Mouse (Mus musculus) midbrain, postnatal 0 days (tissue): ENCODE measurements at regions not wholly inside any gene's neighbourhood (a gene's known extent, or its start where the extent isn't known, plus 50 kb on each side); places are given as distances from the start of the nearest gene placed in this dataset.
"Not testable (repeated sequence)": the region's sequence is repeated elsewhere in the genome, so short reads cannot be mapped to it uniquely, and the experiment has no call there.

Experiments
- ATAC-seq: fragments of 200-750 bp; cut with Nextera tagmentation; 2 replicates; pipeline ENCODE4 v1.8.0; 2017; ENCODE audit warnings: moderate number of reproducible peaks, mild to moderate bottlenecking, moderate TSS enrichment, moderate library complexity; ENCODE audit not compliant: low FRiP score
- DNase-seq: peaks from one replicate; pipeline ENCODE4 v3.0.0-alpha.2; 2015; ENCODE audit warnings: low spot score
- H3K27ac ChIP-seq: fragments of 300-500 bp; sonication (generic); 2 replicates; pipeline ENCODE4 v1.5.1; 2014; ENCODE audit warnings: low read depth, mild to moderate bottlenecking, low read length, mixed read lengths
- H3K27me3 ChIP-seq: fragments of 300-500 bp; sonication (generic); 2 replicates; pipeline ENCODE4 v1.6.1; 2014; ENCODE audit warnings: low read length, control low read depth, mixed read lengths; ENCODE audit not compliant: insufficient read depth
- H3K36me3 ChIP-seq: fragments of 300-500 bp; sonication (generic); 2 replicates; pipeline ENCODE4 v1.6.1; 2014; ENCODE audit warnings: low read length, control low read depth, mixed read lengths; ENCODE audit not compliant: insufficient read depth
- H3K4me1 ChIP-seq: fragments of 300-500 bp; sonication (generic); 2 replicates; pipeline ENCODE4 v1.6.1; 2014; ENCODE audit warnings: mild to moderate bottlenecking, control low read depth, antibody characterized with exemption, low read length, mixed read lengths; ENCODE audit not compliant: insufficient read depth
- H3K4me2 ChIP-seq: fragments of 300-500 bp; sonication (generic); 2 replicates; pipeline ENCODE4 v1.6.1; 2014; ENCODE audit warnings: low read depth, mild to moderate bottlenecking, low read length, mixed read lengths; ENCODE audit not compliant: poor library complexity, severe bottlenecking
- H3K4me3 ChIP-seq: fragments of 300-500 bp; sonication (generic); 2 replicates; pipeline ENCODE4 v1.5.1; 2014; ENCODE audit warnings: low read depth, mild to moderate bottlenecking, low read length, moderate library complexity
- H3K9ac ChIP-seq: fragments of 300-500 bp; sonication (generic); replicated peaks from 2 replicates; pipeline ENCODE4 v1.6.1; 2014; ENCODE audit warnings: mild to moderate bottlenecking, low read length, moderate library complexity, mixed read lengths; ENCODE audit not compliant: poor library complexity, severe bottlenecking
- H3K9me3 ChIP-seq: fragments of 300-500 bp; sonication (generic); 2 replicates; pipeline ENCODE4 v1.6.1; 2016; ENCODE audit warnings: low read length, control low read depth
- CTCF ChIP-seq: IDR thresholded peaks from 2 replicates; pipeline ENCODE4 v1.5.1; 2016; ENCODE audit warnings: antibody characterized with exemption, mild to moderate bottlenecking
- WGBS: fragments of 180-500 bp; shearing (Covaris S2); extraction: QIAGEN DNeasy Blood & Tissue Kit; methylation state at CpG from one replicate; pipeline ENCODE4 v1.1.7; 2014; 5-methylcytosine and 5-hydroxymethylcytosine counted together

- no peak for TF ChIP-seq CTCF
- H3K4me2 ChIP-seq: no peak overlapping the region
- no peaks in the 10 kb centered on the region for H3K36me3 ChIP-seq
- ATAC-seq: no peak
- 91% methylated on average over 2 of the region's 2 CpGs for WGBS
- H3K9me3 ChIP-seq: no peaks in the 10 kb centered on the region
- H3K4me1 ChIP-seq: no peaks in the 10 kb centered on the region
- H3K4me3 ChIP-seq: no peak overlapping the region
- H3K27me3 ChIP-seq: no peaks in the 10 kb centered on the region
- H3K9ac ChIP-seq: no peak overlapping the region
- H3K27ac ChIP-seq: no peak overlapping the region
- no peak for DNase-seq
Observed at GRCm38 (mm10) chr17:59179018-59179417, 165.8 kb upstream of the Nudt12 start.

DNA sequence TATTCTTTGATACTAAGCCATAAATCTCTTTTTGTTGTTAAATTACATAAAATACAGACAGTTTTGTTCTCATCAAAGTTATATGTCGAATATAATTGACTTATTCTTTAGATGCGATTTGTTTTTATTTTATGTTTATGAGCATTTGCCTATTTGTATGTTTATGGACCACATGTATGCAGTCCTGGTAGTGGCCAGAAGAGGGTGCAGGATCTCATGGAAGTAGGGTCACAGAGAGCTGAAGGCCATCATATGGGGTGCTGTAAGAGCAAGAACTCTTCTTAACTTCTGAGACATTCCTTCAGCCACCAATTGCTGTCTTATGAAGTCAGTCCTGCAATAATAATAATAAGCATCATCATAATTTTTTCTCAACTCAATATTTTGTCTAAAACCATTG, 143.2 kb upstream of the Nudt12 start:
- no peak for ATAC-seq

GRCm38 (mm10) chr17:59143760-59144157, 130.6 kb upstream of the Nudt12 start:
- no peak for TF ChIP-seq CTCF
- DNase-seq: no peak

More for the DNA sequence above, 143.2 kb upstream of the Nudt12 start:
- no peaks in the 10 kb centered on the region for H3K27me3 ChIP-seq
- 0 out of 2 replicates have a peak, but pooled peaks have one; percentile 2 for TF ChIP-seq CTCF
- H3K36me3 ChIP-seq: no peaks in the 10 kb centered on the region
- 83% methylated on average over 2 of the region's 2 CpGs for WGBS
- H3K4me2 ChIP-seq: no peak overlapping the region
- H3K4me3 ChIP-seq: no peak overlapping the region
- no peaks in the 10 kb centered on the region for H3K9me3 ChIP-seq
- no peak overlapping the region for H3K9ac ChIP-seq
- H3K4me1 ChIP-seq: no peaks in the 10 kb centered on the region
- DNase-seq: no peak
- no peak overlapping the region for H3K27ac ChIP-seq

DNA sequence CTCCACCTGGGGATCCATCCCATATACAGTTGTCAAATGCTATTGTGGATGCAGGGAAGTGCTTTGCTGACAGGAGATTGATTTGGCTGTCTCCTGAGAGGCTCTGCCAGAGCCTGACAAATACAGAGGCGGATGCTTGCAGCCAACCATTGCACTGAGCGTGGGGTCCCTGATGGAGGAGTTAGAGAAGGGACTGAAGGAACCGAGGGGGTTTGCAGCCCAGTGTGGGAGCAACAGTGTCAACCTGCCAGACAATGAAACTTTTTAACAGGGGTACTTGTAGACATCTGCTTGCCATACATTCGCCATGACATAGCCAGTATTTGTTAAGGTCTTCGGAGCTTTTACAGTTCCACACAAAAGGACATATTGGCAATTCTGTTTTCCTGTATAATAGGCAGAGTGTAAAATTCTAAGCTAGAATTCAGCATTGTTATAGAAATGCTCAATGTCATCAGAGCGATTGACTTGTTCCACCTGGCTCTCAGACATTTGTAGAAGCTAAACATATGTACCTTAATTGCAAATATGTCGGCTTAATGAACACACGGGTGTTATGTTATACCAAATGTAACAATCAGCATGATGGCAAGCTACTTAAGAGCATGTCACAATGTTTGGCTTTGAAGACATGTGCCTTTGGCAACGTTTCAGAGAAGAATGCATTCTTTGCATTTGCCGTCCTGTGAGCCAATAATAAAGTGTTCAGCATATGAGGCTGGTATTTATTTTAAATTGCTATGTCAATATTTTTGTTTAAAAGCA, 130.0 kb upstream of the Nudt12 start:
- no peaks in the 10 kb centered on the region for H3K36me3 ChIP-seq
- 71% methylated on average over 10 of the region's 10 CpGs for WGBS
- no peak overlapping the region for H3K27ac ChIP-seq
- no peak for DNase-seq
- TF ChIP-seq CTCF: no peak
- no peak overlapping the region for H3K9ac ChIP-seq
- H3K9me3 ChIP-seq: no peaks in the 10 kb centered on the region
- no peak for ATAC-seq
- no peaks in the 10 kb centered on the region for H3K27me3 ChIP-seq
- H3K4me2 ChIP-seq: no peak overlapping the region
- no peak overlapping the region for H3K4me3 ChIP-seq
- no peaks in the 10 kb centered on the region for H3K4me1 ChIP-seq

More at GRCm38 (mm10) chr17:59143760-59144157, 130.6 kb upstream of the Nudt12 start:
- Histone ChIP-seq H3K9ac (no peak overlapping the region), H3K4me3 (no peak overlapping the region), H3K9me3 (no peaks in the 10 kb centered on the region), H3K36me3 (no peaks in the 10 kb centered on the region), H3K4me2 (no peak overlapping the region), H3K4me1 (no peaks in the 10 kb centered on the region), H3K27ac (no peak overlapping the region), H3K27me3 (no peaks in the 10 kb centered on the region)
- no peak for ATAC-seq
- WGBS: 21% methylated on average over 1 of the region's 1 CpGs

DNA sequence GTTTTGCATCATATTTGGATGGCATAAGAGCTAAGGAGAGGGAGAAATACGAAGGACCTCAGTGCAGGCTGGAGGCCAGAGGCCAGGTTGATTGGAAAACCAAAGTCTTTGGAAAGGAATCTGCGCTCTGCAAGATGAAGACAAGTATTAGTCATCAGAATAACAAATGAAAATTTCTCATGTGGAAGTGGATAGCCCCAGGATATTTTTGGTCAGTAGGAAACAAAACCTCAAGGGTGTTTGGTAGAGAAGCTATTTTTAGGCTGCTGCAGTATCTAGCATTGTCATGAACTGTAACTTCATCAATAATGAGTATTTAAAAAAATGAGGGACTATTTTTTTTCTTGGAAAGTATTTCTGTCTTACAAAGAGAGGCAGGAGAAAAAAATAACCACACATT, 125.6 kb upstream of the Nudt12 start:
- no peak overlapping the region for H3K4me2 ChIP-seq
- no peaks in the 10 kb centered on the region for H3K36me3 ChIP-seq
- WGBS: 82% methylated on average over 2 of the region's 2 CpGs
- no peak overlapping the region for H3K4me3 ChIP-seq
- TF ChIP-seq CTCF: no peak
- no peaks in the 10 kb centered on the region for H3K9me3 ChIP-seq
- H3K27ac ChIP-seq: no peak overlapping the region
- H3K9ac ChIP-seq: no peak overlapping the region
- ATAC-seq (no peak), DNase-seq (no peak)
- no peaks in the 10 kb centered on the region for H3K27me3 ChIP-seq
- no peaks in the 10 kb centered on the region for H3K4me1 ChIP-seq

DNA sequence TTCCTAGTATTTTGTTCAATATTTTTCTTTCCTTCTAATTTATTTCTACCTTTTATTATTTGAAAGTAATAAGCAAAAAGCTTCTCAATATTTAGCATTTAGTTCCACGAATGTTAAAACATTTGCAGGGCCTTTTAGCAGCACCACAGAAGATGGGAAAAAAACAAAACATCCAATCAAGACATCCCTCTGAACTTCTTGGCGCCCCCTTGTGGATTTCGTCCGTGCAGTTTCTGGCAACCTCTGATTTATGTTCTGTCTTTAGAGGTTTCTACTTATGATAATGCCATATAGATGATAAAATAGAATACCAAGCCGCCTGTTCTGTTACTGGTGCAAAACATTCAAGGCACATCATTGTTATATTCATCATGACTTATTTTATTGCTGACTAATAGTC, 86.2 kb upstream of the Nudt12 start:
- Histone ChIP-seq H3K9ac (no peak overlapping the region), H3K9me3 (no peaks in the 10 kb centered on the region), H3K27ac (no peak overlapping the region), H3K4me1 (no peaks in the 10 kb centered on the region), H3K36me3 (no peaks in the 10 kb centered on the region), H3K4me3 (no peak overlapping the region), H3K27me3 (no peaks in the 10 kb centered on the region), H3K4me2 (no peak overlapping the region)
- DNase-seq (peak; percentile 32), ATAC-seq (no peak)
- WGBS: 10% methylated on average over 5 of the region's 5 CpGs
- peak; percentile 63 for TF ChIP-seq CTCF

DNA sequence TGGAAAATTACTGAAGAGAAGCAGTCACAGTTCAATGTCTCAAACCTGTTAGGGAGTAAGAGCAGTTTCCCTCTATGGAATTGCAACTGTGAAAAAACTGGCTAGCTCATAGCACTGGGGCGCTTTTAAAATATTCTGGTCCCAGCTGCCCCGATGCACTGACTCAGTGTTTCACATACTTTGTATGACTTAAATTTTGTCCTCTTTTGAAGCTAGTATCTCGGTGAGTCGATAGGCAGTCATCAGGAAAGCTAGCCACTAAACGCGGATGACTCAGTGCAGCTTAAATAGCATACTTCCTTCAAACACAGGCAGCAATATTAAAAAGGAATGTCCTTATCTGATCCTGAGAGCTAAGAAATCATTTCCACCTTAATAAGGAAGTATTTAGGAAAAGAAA, 63.7 kb upstream of the Nudt12 start:
- 78% methylated on average over 2 of the region's 6 CpGs for WGBS
- not testable (repeated sequence) for H3K4me1 ChIP-seq, H3K9me3 ChIP-seq, H3K36me3 ChIP-seq, H3K27me3 ChIP-seq, H3K4me2 ChIP-seq, DNase-seq, H3K4me3 ChIP-seq, H3K27ac ChIP-seq, ATAC-seq, H3K9ac ChIP-seq

DNA sequence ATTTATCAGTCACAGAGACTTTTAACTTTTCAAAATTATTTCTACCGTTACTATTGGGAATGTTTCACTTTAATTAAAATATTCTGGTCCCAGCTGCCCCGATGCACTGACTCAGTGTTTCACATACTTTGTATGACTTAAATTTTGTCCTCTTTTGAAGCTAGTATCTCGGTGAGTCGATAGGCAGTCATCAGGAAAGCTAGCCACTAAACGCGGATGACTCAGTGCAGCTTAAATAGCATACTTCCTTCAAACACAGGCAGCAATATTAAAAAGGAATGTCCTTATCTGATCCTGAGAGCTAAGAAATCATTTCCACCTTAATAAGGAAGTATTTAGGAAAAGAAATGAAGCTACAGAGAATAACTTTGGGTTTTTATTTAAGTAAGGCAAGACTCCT, 63.2 kb upstream of the Nudt12 start:
- WGBS: 80% methylated on average over 2 of the region's 6 CpGs
- ATAC-seq: not testable (repeated sequence)

More for the DNA sequence above, 63.2 kb upstream of the Nudt12 start:
- not testable (repeated sequence) for DNase-seq, H3K4me1 ChIP-seq, H3K36me3 ChIP-seq, H3K9me3 ChIP-seq, H3K27me3 ChIP-seq, H3K9ac ChIP-seq, H3K4me3 ChIP-seq, H3K4me2 ChIP-seq, H3K27ac ChIP-seq
